Mouse (Mus musculus) Muller cell, postnatal 12 days (primary cell): ENCODE measurements at regions not wholly inside any gene's neighbourhood (a gene's known extent, or its start where the extent isn't known, plus 50 kb on each side); places are given as distances from the start of the nearest gene placed in this dataset.

ENCODE experiments used
- DNase-seq: peaks from one replicate; pipeline ENCODE4 v3.0.0-alpha.2; 2015; ENCODE audit errors: inconsistent ontology term

DNA sequence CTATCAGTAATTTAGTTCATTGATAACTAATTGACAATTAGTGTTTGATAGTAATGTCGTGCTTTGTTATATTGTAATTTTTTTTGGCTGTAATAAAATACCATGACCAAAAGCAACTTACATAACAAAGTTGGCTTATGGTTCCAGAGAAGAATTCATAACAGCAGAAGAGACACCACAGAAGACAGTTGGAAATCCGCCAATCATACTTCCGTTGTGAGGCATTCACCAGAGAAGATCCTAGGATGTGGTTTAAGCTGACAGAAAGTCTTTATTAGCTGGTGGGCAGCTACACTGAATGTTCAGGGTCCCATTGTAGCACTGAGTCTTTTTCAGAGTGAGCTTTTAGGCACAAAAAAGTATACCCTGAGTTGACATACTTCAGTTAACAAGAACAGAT lies 109.9 kb downstream of the Sec23a start:
- peak; percentile 68 for DNase-seq

DNA sequence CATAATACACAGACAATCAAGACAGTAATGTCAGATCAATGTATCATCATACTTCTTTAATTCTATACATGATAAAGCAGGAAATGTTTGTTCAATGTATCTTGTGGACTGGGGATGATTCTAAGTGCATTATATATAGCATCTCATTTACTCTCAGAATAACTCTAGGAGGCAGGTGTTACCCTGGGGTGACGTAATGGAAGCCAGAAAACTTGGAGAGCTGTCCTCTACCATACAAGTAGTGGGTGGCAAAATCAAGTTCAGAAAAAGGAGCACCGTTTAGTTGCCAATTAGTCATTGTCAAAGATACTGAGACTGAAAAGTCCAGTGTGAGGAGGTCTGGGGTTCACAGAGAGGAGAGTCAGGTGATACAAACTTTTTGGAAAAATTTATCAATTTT lies 136.0 kb downstream of the Sec23a start:
- DNase-seq = no peak

DNA sequence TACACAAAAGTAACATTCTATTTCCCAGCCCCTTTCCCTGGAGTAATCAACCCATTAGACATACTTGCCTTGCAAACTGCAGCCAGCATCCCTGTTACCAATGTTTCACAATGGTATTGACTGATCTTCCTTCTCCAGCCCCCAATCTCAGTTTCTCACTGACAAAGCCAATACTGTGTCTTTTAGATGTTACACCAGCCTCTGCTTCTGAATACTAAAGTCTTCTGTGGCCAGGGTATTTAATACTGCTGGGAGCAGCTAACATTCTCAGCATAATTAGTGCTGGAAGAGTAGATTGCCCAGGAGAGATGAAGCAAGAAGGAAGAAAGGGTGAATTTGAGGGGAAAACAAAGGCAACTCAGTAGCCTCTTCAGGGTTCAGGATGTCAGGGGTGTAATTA lies 139.4 kb downstream of the Sec23a start:
- peak; percentile 54 for DNase-seq

DNA sequence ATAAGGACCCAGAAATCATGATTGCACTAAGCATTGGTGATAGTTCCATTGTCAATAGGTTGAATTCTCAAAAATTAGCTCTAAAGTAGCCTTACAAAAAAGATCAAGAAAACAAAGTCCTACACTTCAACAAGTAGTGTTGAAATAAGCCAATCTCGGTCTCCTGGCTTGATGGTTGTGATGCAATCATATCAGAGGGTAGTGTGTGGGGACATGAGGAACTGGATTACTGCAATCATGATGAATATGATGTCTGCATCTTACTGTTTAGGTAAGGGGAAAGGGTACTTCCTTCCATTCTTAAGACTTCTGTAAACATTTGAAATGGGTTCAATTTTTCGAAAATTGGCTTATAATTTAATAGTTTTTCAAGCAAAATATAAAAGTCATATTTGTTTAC lies 155.3 kb downstream of the Sec23a start:
- no peak for DNase-seq

DNA sequence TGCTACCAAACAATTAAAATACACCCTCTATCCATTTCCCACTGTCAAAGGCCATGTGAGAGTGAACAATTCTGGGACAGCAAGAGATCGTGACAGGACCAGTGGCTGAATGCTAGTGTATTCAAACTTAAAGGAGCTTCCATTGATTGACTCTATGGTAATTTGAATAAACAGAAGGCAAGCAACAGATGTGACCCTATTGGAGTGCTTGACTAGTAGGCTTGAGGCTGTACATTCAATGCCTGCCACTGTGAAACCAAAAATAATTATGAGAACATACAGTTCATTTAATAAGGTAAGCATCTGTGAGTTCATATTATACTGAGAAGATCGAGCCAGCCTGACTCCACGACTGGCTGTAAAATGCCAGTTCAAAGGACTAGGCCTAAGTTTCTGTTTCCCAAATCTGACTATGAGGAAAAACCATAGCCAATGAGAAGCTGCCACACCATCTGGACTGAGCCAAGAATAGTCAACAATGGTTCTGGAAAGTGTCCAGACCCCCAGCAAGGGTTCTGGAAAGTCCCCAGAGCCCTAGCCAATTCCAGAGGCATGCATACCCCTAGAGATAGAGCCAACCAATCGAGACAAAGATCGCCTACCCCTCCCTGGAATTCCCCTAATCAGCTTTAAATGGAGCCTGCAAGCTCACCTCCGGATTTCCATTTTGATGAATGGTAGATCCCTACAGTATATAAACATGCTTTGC lies 160.0 kb downstream of the Sec23a start:
- DNase-seq = peak; percentile 85

DNA sequence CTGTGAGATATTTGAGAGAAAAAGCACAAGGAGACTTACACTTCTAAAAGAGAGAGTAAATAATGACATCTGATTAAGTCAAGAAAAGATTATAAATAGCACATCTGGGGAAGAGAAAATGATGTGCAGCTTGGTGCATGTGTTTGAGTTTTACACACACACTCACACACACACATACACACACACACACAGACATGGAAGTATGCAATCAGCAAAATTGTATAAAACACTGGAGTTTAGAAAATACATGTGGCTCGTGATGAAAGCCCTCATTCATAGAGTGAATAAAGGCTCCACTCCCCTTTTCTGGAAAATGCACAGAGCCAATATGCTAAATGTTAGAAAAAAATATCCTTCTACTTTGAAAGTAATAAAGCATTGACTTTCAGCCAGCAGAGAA lies 182.2 kb downstream of the Sec23a start:
- DNase-seq = no peak

DNA sequence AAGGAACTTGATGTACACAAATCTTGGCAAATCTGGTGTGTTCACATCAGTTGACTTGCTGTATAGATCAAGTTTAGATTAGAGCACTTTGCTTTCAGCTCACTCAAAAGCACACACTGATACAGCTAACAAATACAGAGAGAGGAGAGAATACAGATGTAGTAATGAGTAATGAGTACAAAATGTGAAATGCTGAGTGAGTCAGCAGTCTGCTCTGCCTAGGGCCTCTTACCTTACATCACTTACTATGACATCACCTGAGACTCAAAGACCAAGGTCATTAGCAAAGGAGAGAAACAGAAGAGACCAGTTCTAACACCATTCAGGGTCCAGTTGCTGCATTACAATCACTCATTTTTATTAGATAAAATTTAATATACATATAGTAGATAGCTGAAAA lies 184.0 kb downstream of the Sec23a start:
- DNase-seq = no peak

DNA sequence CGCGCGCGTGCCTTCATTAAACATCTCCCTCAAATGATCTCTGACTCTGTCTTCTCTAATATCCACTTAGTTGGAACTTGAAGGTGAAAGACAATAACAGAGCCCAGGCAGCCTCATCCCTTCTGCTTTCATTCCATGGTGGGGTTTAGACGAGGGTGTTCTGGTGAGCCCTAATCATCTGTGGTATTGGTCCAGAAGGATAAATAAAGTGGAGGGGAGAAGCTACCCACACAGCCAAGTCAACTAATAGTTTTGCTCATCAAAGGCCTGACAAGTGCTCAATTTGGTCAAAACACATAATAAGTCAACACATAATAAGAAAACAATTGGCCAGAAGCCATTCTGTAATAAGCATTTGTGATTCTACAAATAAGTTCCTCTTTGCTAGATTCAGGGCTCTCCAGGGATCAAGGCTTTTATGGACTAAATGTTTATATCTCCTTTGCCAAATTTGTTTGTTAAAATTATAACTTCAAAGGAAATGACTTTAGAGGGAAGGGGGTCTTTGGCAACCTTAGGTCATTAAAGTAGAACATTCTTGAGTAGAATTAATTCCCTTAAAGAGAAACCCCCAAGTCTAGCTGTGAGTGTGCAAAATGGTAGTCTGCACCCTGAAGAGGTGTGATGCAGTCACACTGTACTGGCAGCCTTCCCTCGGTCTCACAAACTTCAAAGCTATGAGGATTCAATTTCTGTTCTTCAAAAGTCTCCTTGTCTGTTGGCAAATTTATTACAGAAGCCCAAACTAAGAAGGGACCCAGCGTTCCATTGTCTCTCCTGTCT lies 186.5 kb downstream of the Sec23a start:
- no peak for DNase-seq

DNA sequence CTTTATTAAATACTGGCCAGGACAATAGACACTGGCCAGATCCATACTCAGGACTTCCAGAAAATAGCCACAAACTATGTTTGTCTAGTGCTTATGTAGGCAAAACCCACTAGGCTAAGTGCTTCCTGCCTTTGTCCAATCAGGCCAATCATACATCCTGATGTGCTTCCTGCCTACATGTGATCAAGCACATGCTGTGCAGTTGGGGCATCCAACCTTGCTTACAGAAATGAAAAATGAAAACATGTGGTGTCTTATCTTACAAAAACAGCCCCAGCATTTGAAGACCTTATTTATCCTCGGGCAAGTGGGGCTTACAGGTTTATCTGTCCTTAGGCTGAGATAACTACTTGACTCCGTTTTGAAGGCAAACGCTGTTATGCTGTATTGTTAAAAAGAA lies 188.8 kb downstream of the Sec23a start:
- no peak for DNase-seq

DNA sequence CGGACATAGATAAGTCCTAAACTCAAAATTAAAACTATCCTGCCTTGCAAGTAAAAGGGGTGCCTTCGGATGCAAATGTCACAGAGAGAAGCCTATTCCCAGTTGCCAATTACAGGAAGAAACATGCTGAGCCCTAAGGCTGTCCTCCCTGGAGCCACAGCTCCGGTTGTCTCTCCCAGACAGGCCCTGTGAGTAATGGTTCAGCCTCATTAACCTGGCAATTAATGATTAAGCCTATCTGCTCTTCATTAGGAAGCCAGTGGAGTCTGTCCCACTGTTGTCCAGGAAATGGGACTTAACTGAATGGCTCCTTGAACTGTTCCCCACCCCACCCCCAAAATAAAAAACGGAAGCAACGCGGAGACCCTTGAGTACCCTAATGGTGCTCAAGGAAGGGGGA lies 207.7 kb downstream of the Sec23a start:
- DNase-seq = peak; percentile 77

DNA sequence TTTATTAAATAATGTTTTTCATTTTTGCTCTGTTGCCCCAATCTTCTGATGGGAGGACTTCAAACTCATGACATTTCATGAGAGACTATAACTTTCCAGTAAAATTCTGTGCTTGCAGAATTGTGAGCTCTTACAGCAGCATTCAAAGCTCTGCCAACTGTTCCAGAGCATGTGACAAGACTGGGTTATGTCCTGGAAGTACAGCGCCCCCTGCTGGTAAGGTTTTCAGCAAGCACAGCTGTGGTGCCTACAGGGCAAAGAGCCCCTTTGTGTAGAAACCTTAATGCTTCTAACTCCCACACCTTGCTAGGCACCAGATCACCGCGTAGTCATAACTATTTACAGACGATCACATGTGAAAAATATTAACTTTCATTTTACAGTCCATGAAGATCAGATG lies 209.4 kb downstream of the Sec23a start:
- DNase-seq = peak; percentile 30
